Mouse (Mus musculus): ENCODE data around the gene Hoxb4.

DNA sequence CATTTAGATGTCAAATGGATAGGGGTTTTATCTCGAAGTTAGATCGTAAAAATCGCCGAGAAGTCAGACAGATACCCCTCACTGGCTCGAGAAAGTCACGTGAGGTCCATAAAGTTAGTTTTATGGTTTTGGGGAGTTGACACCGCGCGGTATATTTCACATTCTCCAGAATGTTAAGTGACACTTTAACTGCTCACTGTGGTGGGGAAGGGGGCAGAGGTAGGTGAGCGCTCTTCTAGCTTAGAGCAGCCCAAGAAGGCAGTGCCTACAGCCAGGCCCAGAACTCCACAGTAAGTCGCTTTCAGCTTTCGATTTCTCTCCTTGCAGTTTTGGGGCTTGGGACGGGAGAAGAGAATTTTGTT, 11.2 kb upstream of the Hoxb4 start:
- TF ChIP-seq CTCF (IDR thresholded peaks at IDR 0.05; ENCODE audit: borderline replicate concordance, extremely low read depth, insufficient read depth, insufficient read length): no peak
- no peak for TF ChIP-seq POLR2A (IDR thresholded peaks at IDR 0.05; ENCODE audit: borderline replicate concordance, extremely low read depth, insufficient read depth, insufficient read length, poor library complexity, severe bottlenecking)

Measured in brain, embryonic 14.5 days (tissue).